Mouse (Mus musculus) cortical plate, adult 2 months (tissue): ENCODE measurements at regions not wholly inside any gene's neighbourhood (a gene's known extent, or its start where the extent isn't known, plus 50 kb on each side); places are given as distances from the start of the nearest gene placed in this dataset.

Source experiments
- H3K27ac ChIP-seq: fragments of 200-500 bp; 2 replicates; pipeline ENCODE4 v1.5.1; 2012; ENCODE audit warnings: low read length, control low read depth, inconsistent platforms; ENCODE audit not compliant: insufficient read depth
- H3K4me1 ChIP-seq: fragments of 200-500 bp; 2 replicates; pipeline ENCODE4 v1.6.1; 2011; ENCODE audit warnings: low read length; ENCODE audit not compliant: control insufficient read depth, insufficient read depth
- H3K4me3 ChIP-seq: fragments of 200-500 bp; 2 replicates; pipeline ENCODE4 v1.5.1; 2011; ENCODE audit warnings: mild to moderate bottlenecking, low read length, control low read depth; ENCODE audit not compliant: insufficient read depth
- CTCF ChIP-seq: fragments of 200-500 bp; IDR thresholded peaks from 2 replicates; pipeline ENCODE4 v1.5.1; 2011; ENCODE audit warnings: mild to moderate bottlenecking, control low read depth, low read length; ENCODE audit not compliant: insufficient read depth; ENCODE audit errors: extremely low read depth
- POLR2A ChIP-seq: fragments of 200-500 bp; IDR thresholded peaks from 2 replicates; pipeline ENCODE4 v1.6.1; 2011; ENCODE audit warnings: mild to moderate bottlenecking, low read length, control low read depth; ENCODE audit not compliant: insufficient read depth; ENCODE audit errors: extremely low read depth

- Histone ChIP-seq H3K4me1 (no peaks in the 10 kb centered on the region), H3K4me3 (no peak overlapping the region), H3K27ac (no peak overlapping the region)
- TF ChIP-seq CTCF (no peak), POLR2A (no peak)
Observed at GRCm38 (mm10) chr3:133809007-133809552, 264.1 kb upstream of the Tet2 start.

- no peaks in the 10 kb centered on the region for H3K4me1 ChIP-seq
- no peak overlapping the region for H3K4me3 ChIP-seq
- no peak overlapping the region for H3K27ac ChIP-seq
- TF ChIP-seq POLR2A (no peak), CTCF (no peak)
Observed at GRCm38 (mm10) chr3:133818966-133819700, 274.2 kb upstream of the Tet2 start.

GRCm38 (mm10) chr3:133833739-133834391 is 288.9 kb upstream of the Tet2 start:
- TF ChIP-seq CTCF (no peak), POLR2A (no peak)
- Histone ChIP-seq H3K4me1 (no peaks in the 10 kb centered on the region), H3K27ac (no peak overlapping the region), H3K4me3 (no peak overlapping the region)

- Histone ChIP-seq H3K4me3 (no peak overlapping the region), H3K4me1 (no peaks in the 10 kb centered on the region), H3K27ac (no peak overlapping the region)
- TF ChIP-seq POLR2A (no peak), CTCF (no peak)
Observed at GRCm38 (mm10) chr3:133834459-133834858, 289.5 kb upstream of the Tet2 start.

- no peak for TF ChIP-seq CTCF
- no peak for TF ChIP-seq POLR2A
- Histone ChIP-seq H3K27ac (no peak overlapping the region), H3K4me1 (no peaks in the 10 kb centered on the region), H3K4me3 (no peak overlapping the region)
Observed at GRCm38 (mm10) chr3:133846301-133846700, 301.4 kb upstream of the Tet2 start.

- no peaks in the 10 kb centered on the region for H3K4me1 ChIP-seq
- TF ChIP-seq CTCF (no peak), POLR2A (no peak)
- H3K27ac ChIP-seq, result no peak overlapping the region
- no peak overlapping the region for H3K4me3 ChIP-seq
Observed at GRCm38 (mm10) chr3:133874383-133874782, 329.4 kb upstream of the Tet2 start.

GRCm38 (mm10) chr3:133876439-133877072 is 331.6 kb upstream of the Tet2 start:
- Histone ChIP-seq H3K4me3 (no peak overlapping the region), H3K4me1 (no peaks in the 10 kb centered on the region), H3K27ac (no peak overlapping the region)
- TF ChIP-seq POLR2A, result no peak
- peak; percentile 72 for TF ChIP-seq CTCF

- TF ChIP-seq CTCF (no peak), POLR2A (no peak)
- no peak overlapping the region for H3K27ac ChIP-seq
- no peak overlapping the region for H3K4me3 ChIP-seq
- no peaks in the 10 kb centered on the region for H3K4me1 ChIP-seq
Observed at GRCm38 (mm10) chr3:133877310-133877709, 332.4 kb upstream of the Tet2 start.

- Histone ChIP-seq H3K4me1 (no peaks in the 10 kb centered on the region), H3K27ac (no peak overlapping the region)
- TF ChIP-seq POLR2A (no peak), CTCF (no peak)
Observed at GRCm38 (mm10) chr3:133880626-133881025, 335.7 kb upstream of the Tet2 start.

More at GRCm38 (mm10) chr3:133880626-133881025, 335.7 kb upstream of the Tet2 start:
- no peak overlapping the region for H3K4me3 ChIP-seq
